Mouse (Mus musculus) cerebellum, postnatal 4 days (tissue): ENCODE data around the gene Eif4a2.

Source experiments
- DNase-seq, 2 experiments: peaks; one replicate each; pipeline ENCODE4 v3.0.0; 2022; ENCODE audit warnings: low spot score in 2 of 2, mixed read lengths in 1 of 2

The Eif4a2 gene

GRCm38 (mm10) chr16:23140911-23141310 lies 33.7 kb downstream of the Eif4a2 start:
- no peak for DNase-seq

- DNase-seq, result no peak
These were observed 37.1 kb downstream of the Eif4a2 start for GRCm38 (mm10) chr16:23144326-23144725.

- no peak for DNase-seq
These were observed 38.0 kb downstream of the Eif4a2 start for GRCm38 (mm10) chr16:23145211-23145610.

GRCm38 (mm10) chr16:23146280-23146679 lies 39.0 kb downstream of the Eif4a2 start, which contains the start of gene Adipoq:
Adipoq (plus strand) TSS chr16:23146536.
- no peak for DNase-seq

GRCm38 (mm10) chr16:23148936-23149335 lies 41.7 kb downstream of the Eif4a2 start:
- no peak for DNase-seq

- no peak for DNase-seq
These were observed 42.2 kb downstream of the Eif4a2 start for GRCm38 (mm10) chr16:23149396-23149795.

- no peak for DNase-seq
These were observed 44.2 kb downstream of the Eif4a2 start for GRCm38 (mm10) chr16:23151423-23151822.

GRCm38 (mm10) chr16:23154261-23154660 lies 47.0 kb downstream of the Eif4a2 start:
- no peak for DNase-seq

- DNase-seq, result no peak
These were observed 49.8 kb downstream of the Eif4a2 start for GRCm38 (mm10) chr16:23157013-23157412.

- DNase-seq, result no peak
These were observed 51.0 kb downstream of the Eif4a2 start for GRCm38 (mm10) chr16:23158292-23158691.

GRCm38 (mm10) chr16:23158957-23159356 lies 51.7 kb downstream of the Eif4a2 start:
- DNase-seq, result no peak

- no peak for DNase-seq
These were observed 52.5 kb downstream of the Eif4a2 start for GRCm38 (mm10) chr16:23159749-23160148.

GRCm38 (mm10) chr16:23162116-23162515 lies 54.9 kb downstream of the Eif4a2 start:
- DNase-seq, result no peak
